Mouse (Mus musculus): Measurements from ENCODE around the gene 4930519P11Rik.

The 4930519P11Rik gene

GRCm38 (mm10) chr2:154632203-154632780, 19.1 kb upstream of the 4930519P11Rik start:
- no peak for DNase-seq (ENCODE audit: low spot score in 2 of 2)

GRCm38 (mm10) chr2:154630531-154630930, 17.3 kb upstream of the 4930519P11Rik start:
- DNase-seq (ENCODE audit: low spot score in 2 of 2): no peak

- DNase-seq (ENCODE audit: low spot score in 2 of 2): no peak
Measured at GRCm38 (mm10) chr2:154624137-154624536, 10.9 kb upstream of the 4930519P11Rik start.

GRCm38 (mm10) chr2:154621684-154622083, 8.4 kb upstream of the 4930519P11Rik start:
- no peak for DNase-seq (ENCODE audit: low spot score in 2 of 2)

GRCm38 (mm10) chr2:154617061-154617460, 3.8 kb upstream of the 4930519P11Rik start:
- DNase-seq (ENCODE audit: low spot score in 2 of 2): no peak

GRCm38 (mm10) chr2:154615674-154616073, 2.4 kb upstream of the 4930519P11Rik start:
- no peak for DNase-seq (ENCODE audit: low spot score in 2 of 2)

GRCm38 (mm10) chr2:154614841-154615576, 1.8 kb upstream of the 4930519P11Rik start:
- no peak for DNase-seq (ENCODE audit: low spot score in 2 of 2)

- DNase-seq (ENCODE audit: low spot score in 2 of 2): no peak
Measured at GRCm38 (mm10) chr2:154609050-154609767, 4.0 kb downstream of the 4930519P11Rik start.

GRCm38 (mm10) chr2:154606965-154607364, 6.3 kb downstream of the 4930519P11Rik start:
- DNase-seq (ENCODE audit: low spot score in 2 of 2): no peak

GRCm38 (mm10) chr2:154604156-154604555, 9.1 kb downstream of the 4930519P11Rik start:
- DNase-seq (ENCODE audit: low spot score in 2 of 2): no peak

- peak; percentile 98 to 100 for DNase-seq (ENCODE audit: low spot score in 2 of 2)
Measured at GRCm38 (mm10) chr2:154603638-154604153, 9.5 kb downstream of the 4930519P11Rik start, which contains the start of gene Pxmp4. Pxmp4 (minus strand) TSS chr2:154603708.

- no peak for DNase-seq (ENCODE audit: low spot score in 2 of 2)
Measured at GRCm38 (mm10) chr2:154603007-154603637, 10.1 kb downstream of the 4930519P11Rik start.

GRCm38 (mm10) chr2:154601324-154601723, 11.9 kb downstream of the 4930519P11Rik start:
- DNase-seq (ENCODE audit: low spot score in 2 of 2): no peak

GRCm38 (mm10) chr2:154600586-154600985, 12.7 kb downstream of the 4930519P11Rik start:
- DNase-seq (ENCODE audit: low spot score in 2 of 2): no peak

- DNase-seq (ENCODE audit: low spot score in 2 of 2): no peak
Measured at GRCm38 (mm10) chr2:154597399-154597798, 15.8 kb downstream of the 4930519P11Rik start.

GRCm38 (mm10) chr2:154595775-154596174, 17.5 kb downstream of the 4930519P11Rik start:
- DNase-seq (ENCODE audit: low spot score in 2 of 2): no peak

- DNase-seq (ENCODE audit: low spot score in 2 of 2): no peak
Measured at GRCm38 (mm10) chr2:154593025-154593424, 20.2 kb downstream of the 4930519P11Rik start.

- DNase-seq (ENCODE audit: low spot score in 2 of 2): no peak
Measured at GRCm38 (mm10) chr2:154591239-154591638, 22.0 kb downstream of the 4930519P11Rik start.

GRCm38 (mm10) chr2:154589051-154589450, 24.2 kb downstream of the 4930519P11Rik start:
- DNase-seq (ENCODE audit: low spot score in 2 of 2): no peak

- DNase-seq (ENCODE audit: low spot score in 2 of 2): no peak
Measured at GRCm38 (mm10) chr2:154586405-154586804, 26.8 kb downstream of the 4930519P11Rik start.

- DNase-seq (ENCODE audit: low spot score in 2 of 2): no peak
Measured at GRCm38 (mm10) chr2:154584931-154585601, 28.2 kb downstream of the 4930519P11Rik start.

All from frontal cortex, postnatal 14 days (tissue).